Mouse (Mus musculus): ENCODE measurements at regions not wholly inside any gene's neighbourhood (a gene's known extent, or its start where the extent isn't known, plus 50 kb on each side); places are given as distances from the start of the nearest gene placed in this dataset.

- TF ChIP-seq CTCF (conservative IDR thresholded peaks at IDR 0.05; ENCODE audit: low read length) (no peak), POU5F1 (IDR thresholded peaks at IDR 0.05; ENCODE audit: borderline replicate concordance, low read length) (no peak), NANOG (IDR thresholded peaks at IDR 0.05; ENCODE audit: borderline replicate concordance, low read length) (no peak)
Measured at GRCm38 (mm10) chr2:133456785-133457184, 95.2 kb upstream of the Bmp2 start.

Data from E14TG2a.4 (cell line).